In the genomic region with DNA sequence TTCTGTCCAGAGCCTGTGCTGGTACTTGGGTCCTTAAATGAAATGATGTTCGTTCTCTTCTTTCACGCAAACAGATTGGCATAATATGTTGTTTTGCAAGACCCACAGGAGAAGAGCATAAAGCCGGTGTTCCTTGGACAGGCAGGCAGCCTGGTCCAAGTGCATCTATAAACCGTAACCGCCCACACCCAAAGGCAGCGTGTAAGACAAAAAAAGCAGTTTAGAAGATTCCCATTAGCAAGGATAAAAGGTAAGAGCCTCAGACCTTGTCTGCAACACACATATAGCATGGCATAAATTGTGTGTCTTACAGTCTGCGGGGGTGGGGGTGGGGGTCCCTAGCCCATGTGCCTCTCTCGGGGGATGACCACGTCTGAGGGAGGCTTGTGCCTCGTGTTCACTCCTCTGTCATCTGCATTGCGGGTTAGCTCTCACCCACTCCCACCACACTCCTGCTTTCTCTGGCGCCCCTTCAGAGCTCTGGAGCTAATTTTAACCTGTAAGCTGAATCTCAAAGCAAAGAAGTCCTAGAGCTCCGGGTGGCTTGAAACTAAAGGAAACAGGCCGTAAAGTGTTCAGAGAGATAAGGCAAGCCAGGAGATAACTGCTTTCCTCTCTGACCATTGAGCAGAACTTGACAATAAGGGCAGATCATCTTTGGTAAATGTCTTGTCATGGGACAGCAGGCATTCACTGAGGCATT, we compare ENCODE assay signal across 7 mouse cellular contexts. TPM values are rescaled to one million over a fixed set of nuclear protein-coding genes. Genes with fewer than 3 reads are reported as not detected.
DNase-seq lines count a peak whose midpoint lies in the region; ATAC-seq and TF ChIP-seq lines count a peak whose summit lies in the region.

No protein-coding gene starts in this region.

- no peak for TF ChIP-seq CTCF in brain, embryonic 14.5 days (IDR thresholded peaks at IDR 0.05; ENCODE audit: borderline replicate concordance, extremely low read depth, insufficient read depth, insufficient read length)
- no peak for TF ChIP-seq CTCF in cerebellum, adult 2 months (IDR thresholded peaks at IDR 0.05; ENCODE audit: borderline replicate concordance, insufficient read depth, low read depth, low read length)

- peaks cover 21% of the 10 kb centered on the region for H3K4me1 ChIP-seq in midbrain, embryonic 11.5 days (ENCODE audit: control insufficient read depth, insufficient read depth, low read length)
- no peaks in the 10 kb centered on the region for H3K4me1 ChIP-seq in cerebellum, adult 2 months (ENCODE audit: control insufficient read depth, insufficient read depth, low read length)

- H3K27me3 ChIP-seq in midbrain, embryonic 11.5 days (ENCODE audit: control insufficient read depth, insufficient read depth, low read length), result no peaks in the 10 kb centered on the region
- no peaks in the 10 kb centered on the region for H3K27me3 ChIP-seq in cerebellum, adult 2 months (ENCODE audit: control insufficient read depth, insufficient read depth, low read length)

- H3K4me2 ChIP-seq in midbrain, embryonic 11.5 days, result no peak overlapping the region

- WGBS in midbrain, embryonic 11.5 days, result 71% methylated on average over 14 of the region's 14 CpGs
- 55% methylated on average over 14 of the region's 14 CpGs for WGBS in cerebellum, adult 2 months

- H3K36me3 ChIP-seq in midbrain, embryonic 11.5 days (ENCODE audit: control insufficient read depth, insufficient read depth, low read length), result no peaks in the 10 kb centered on the region

- H3K9ac ChIP-seq in midbrain, embryonic 11.5 days (ENCODE audit: low read length), result no peak overlapping the region

- H3K9me3 ChIP-seq in midbrain, embryonic 11.5 days (ENCODE audit: control insufficient read depth, low read length), result no peaks in the 10 kb centered on the region

- H3K27ac ChIP-seq in midbrain, embryonic 11.5 days (ENCODE audit: low read depth, low read length), result peak overlapping the region; percentile 81
- H3K27ac ChIP-seq in cerebellum, adult 2 months (ENCODE audit: insufficient read depth, low read length), result no peak overlapping the region

- TF ChIP-seq POLR2A in brain, embryonic 14.5 days (IDR thresholded peaks at IDR 0.05; ENCODE audit: borderline replicate concordance, extremely low read depth, insufficient read depth, insufficient read length, poor library complexity, severe bottlenecking), result no peak
- TF ChIP-seq POLR2A in cerebellum, adult 2 months (IDR thresholded peaks at IDR 0.05; ENCODE audit: borderline replicate concordance, insufficient read depth, low read length), result no peak

- peak; percentile 54 for DNase-seq in brain, embryonic 14.5 days (ENCODE audit: low read depth)
- peak; percentile 21 for DNase-seq in embryo, embryonic 10.5 days (ENCODE audit: low spot score)
- peak; percentile 90 for DNase-seq in midbrain, embryonic 11.5 days (ENCODE audit: low spot score, missing footprints)
- DNase-seq in cerebellum, adult 2 months, result no peak
- DNase-seq in adrenal gland, postnatal 10 days, result no peak
- DNase-seq in urinary bladder, adult 18-20 months (ENCODE audit: low spot score in 2 of 2), result no peak

- no peak overlapping the region for H3K4me3 ChIP-seq in midbrain, embryonic 11.5 days (ENCODE audit: low read depth, low read length)
- H3K4me3 ChIP-seq in cerebellum, adult 2 months (replicated peaks; ENCODE audit: insufficient read depth, low read depth, low read length), result no peak overlapping the region

- peak; percentile 6 to 42; a peak in 2 of 4 replicates for ATAC-seq in hematopoietic stem cell, adult 5-6 weeks (replicated peaks in 1 of 2; ENCODE audit: insufficient read depth in 1 of 2, low FRiP score in 2 of 2, low TSS enrichment in 1 of 2, low read depth in 1 of 2, poor library complexity in 2 of 2, severe bottlenecking in 2 of 2)
- ATAC-seq in midbrain, embryonic 11.5 days (ENCODE audit: low FRiP score), result no peak

RNA-seq across cellular contexts. Expression of a gene that starts 29.7 kb away (rescaled TPM):
- 9.2 and 10.0 TPM in 2 replicates for polyA plus RNA-seq in brain, embryonic 14.5 days (2012; rRNA removed)
- total RNA-seq in hematopoietic stem cell, adult 5-6 weeks (2017), result 32.2 and 34.8 TPM in 2 replicates
- 10.8 and 11.2 TPM in 2 replicates for polyA plus RNA-seq in midbrain, embryonic 11.5 days (2014; fragmentation: Nextera tagmentation; extraction: Ambion mirVana)
- polyA plus RNA-seq in cerebellum, adult 2 months (2012; rRNA removed), result 17.7 and 19.3 TPM in 2 replicates
- total RNA-seq in adrenal gland, postnatal 10 days (2021), result 10 to 100 TPM; 66.3 to 83.1 TPM

RNA-seq across cellular contexts. Expression of a gene that starts 49.2 kb away (rescaled TPM):
- 42.6 and 49.5 TPM in 2 replicates for polyA plus RNA-seq in brain, embryonic 14.5 days (2012; rRNA removed)
- 92.1 and 108 TPM in 2 replicates for total RNA-seq in hematopoietic stem cell, adult 5-6 weeks (2017)
- polyA plus RNA-seq in midbrain, embryonic 11.5 days (2014; fragmentation: Nextera tagmentation; extraction: Ambion mirVana), result 10.9 and 15.9 TPM in 2 replicates
- polyA plus RNA-seq in cerebellum, adult 2 months (2012; rRNA removed), result 59.9 and 61.6 TPM in 2 replicates
- total RNA-seq in adrenal gland, postnatal 10 days (2021), result 10 to 100 TPM; 53.1 to 59.9 TPM

Comparison
In these comparisons a context has a peak if more than half of its experiments do, and no peak if none do; other contexts are left out.
1. DNase-seq: peak in brain, embryonic 14.5 days (single experiment), embryo, embryonic 10.5 days (single experiment) and midbrain, embryonic 11.5 days (single experiment); none in cerebellum, adult 2 months (0 of 2), adrenal gland, postnatal 10 days (single experiment) and urinary bladder, adult 18-20 months (0 of 2).